Mouse (Mus musculus): ENCODE results near the gene Mllt3. TPM values are rescaled to one million over a fixed set of nuclear protein-coding genes. Genes with fewer than 3 reads are reported as not detected.

Gene Mllt3
- polyA plus RNA-seq, 1 experiment from 2014 or later, result 74.9 TPM

- peaks cover 11% of the 10 kb centered on the region for H3K4me1 ChIP-seq (ENCODE audit: control insufficient read depth, insufficient read depth, low read length)
- ATAC-seq, result no peak
- no peak overlapping the region for H3K27ac ChIP-seq (ENCODE audit: low read length)
- no peak overlapping the region for H3K4me3 ChIP-seq (ENCODE audit: low read depth, low read length)
- no peaks in the 10 kb centered on the region for H3K27me3 ChIP-seq (ENCODE audit: control insufficient read depth, insufficient read depth, low read depth, low read length)
- no peaks in the 10 kb centered on the region for H3K9me3 ChIP-seq (replicated peaks; ENCODE audit: control insufficient read depth, low read length, poor library complexity, severe bottlenecking)
- no peak overlapping the region for H3K4me2 ChIP-seq (ENCODE audit: low read length)
- H3K36me3 ChIP-seq (ENCODE audit: control insufficient read depth, insufficient read depth, low read length), result no peaks in the 10 kb centered on the region
- 79% methylated on average over 3 of the region's 3 CpGs for WGBS
- no peak overlapping the region for H3K9ac ChIP-seq (ENCODE audit: low read depth, low read length)
These were observed 296.4 kb downstream of the Mllt3 start for GRCm38 (mm10) chr4:87736779-87737178.

GRCm38 (mm10) chr4:87731118-87731672 is 302.0 kb downstream of the Mllt3 start:
- no peak for ATAC-seq
- Histone ChIP-seq H3K36me3 (ENCODE audit: control insufficient read depth, insufficient read depth, low read length) (no peaks in the 10 kb centered on the region), H3K27ac (ENCODE audit: low read length) (no peak overlapping the region), H3K4me2 (ENCODE audit: low read length) (no peak overlapping the region), H3K27me3 (ENCODE audit: control insufficient read depth, insufficient read depth, low read depth, low read length) (no peaks in the 10 kb centered on the region), H3K4me3 (ENCODE audit: low read depth, low read length) (no peak overlapping the region), H3K9ac (ENCODE audit: low read depth, low read length) (no peak overlapping the region), H3K9me3 (replicated peaks; ENCODE audit: control insufficient read depth, low read length, poor library complexity, severe bottlenecking) (no peaks in the 10 kb centered on the region), H3K4me1 (ENCODE audit: control insufficient read depth, insufficient read depth, low read length) (no peaks in the 10 kb centered on the region)
- WGBS, result 49% methylated on average over 5 of the region's 5 CpGs

GRCm38 (mm10) chr4:87728581-87728980 is 304.6 kb downstream of the Mllt3 start:
- WGBS, result 83% methylated on average over 1 of the region's 1 CpGs
- no peak overlapping the region for H3K27ac ChIP-seq (ENCODE audit: low read length)
- no peaks in the 10 kb centered on the region for H3K9me3 ChIP-seq (replicated peaks; ENCODE audit: control insufficient read depth, low read length, poor library complexity, severe bottlenecking)
- H3K27me3 ChIP-seq (ENCODE audit: control insufficient read depth, insufficient read depth, low read depth, low read length), result no peaks in the 10 kb centered on the region
- ATAC-seq, result no peak
- H3K4me2 ChIP-seq (ENCODE audit: low read length), result no peak overlapping the region
- H3K9ac ChIP-seq (ENCODE audit: low read depth, low read length), result no peak overlapping the region
- H3K36me3 ChIP-seq (ENCODE audit: control insufficient read depth, insufficient read depth, low read length), result no peaks in the 10 kb centered on the region
- no peaks in the 10 kb centered on the region for H3K4me1 ChIP-seq (ENCODE audit: control insufficient read depth, insufficient read depth, low read length)
- no peak overlapping the region for H3K4me3 ChIP-seq (ENCODE audit: low read depth, low read length)

GRCm38 (mm10) chr4:87723448-87723847 is 309.7 kb downstream of the Mllt3 start:
- Histone ChIP-seq H3K4me3 (ENCODE audit: low read depth, low read length) (no peak overlapping the region), H3K27me3 (ENCODE audit: control insufficient read depth, insufficient read depth, low read depth, low read length) (no peaks in the 10 kb centered on the region), H3K4me2 (ENCODE audit: low read length) (no peak overlapping the region), H3K36me3 (ENCODE audit: control insufficient read depth, insufficient read depth, low read length) (no peaks in the 10 kb centered on the region), H3K4me1 (ENCODE audit: control insufficient read depth, insufficient read depth, low read length) (0 out of 2 replicates have a peak, but pooled peaks cover 3% of the 10 kb centered on the region), H3K9ac (ENCODE audit: low read depth, low read length) (no peak overlapping the region), H3K27ac (ENCODE audit: low read length) (no peak overlapping the region), H3K9me3 (replicated peaks; ENCODE audit: control insufficient read depth, low read length, poor library complexity, severe bottlenecking) (no peaks in the 10 kb centered on the region)
- 49% methylated on average over 6 of the region's 6 CpGs for WGBS
- no peak for ATAC-seq

Other genes starting within 250 kb of the Mllt3 start
- gene Focad, start 61.3 kb upstream of the Mllt3 start, polyA plus RNA-seq (2015; fragmentation: Nextera tagmentation; extraction: Ambion mirVana), result 13.3 and 13.6 TPM in 2 replicates

Measured in midbrain, embryonic 16.5 days (tissue).